Mouse (Mus musculus) heart, adult 18-20 months (tissue): ENCODE results near the gene Defb30. TPM values are rescaled to one million over a fixed set of nuclear protein-coding genes. Genes with fewer than 3 reads are reported as not detected.

ENCODE experiments used
- total RNA-seq, 2 experiments: library from RNA; stranded (reverse); gene quantifications; 2 replicates each; pipeline ENCODE4 v1.2.3; 2021

Defb30 gene
- total RNA-seq, 2 experiments from 2014 or later: not detected

Other genes starting within 250 kb of the Defb30 start
- 1 to 10 TPM; 6.4 to 6.9 TPM for gene Wdfy2, start 212.3 kb downstream of the Defb30 start, total RNA-seq
- gene Defb48, start 65.5 kb downstream of the Defb30 start, total RNA-seq: not detected
- gene Defb47, start 51.9 kb downstream of the Defb30 start, total RNA-seq: not detected
- gene Defb43, start 38.2 kb downstream of the Defb30 start, total RNA-seq: not detected
- gene Defb42, start 3.0 kb downstream of the Defb30 start, total RNA-seq: under 1 TPM in 1 of 2 experiments, not detected in 1; 0.22 TPM